Mouse (Mus musculus) embryo, embryonic 10.5 days (tissue): ENCODE measurements around the gene Usp46.
A peak's percentile ranks its signal among the peaks of the same experiment; 100 is the strongest.

Experiments
- DNase-seq: peaks from one replicate; pipeline ENCODE4 v3.0.0-alpha.2; 2015; ENCODE audit warnings: low spot score

The Usp46 gene

GRCm38 (mm10) chr5:73953066-73953614 lies 115.1 kb downstream of the Usp46 start:
- no peak for DNase-seq

GRCm38 (mm10) chr5:73951649-73952000 lies 116.6 kb downstream of the Usp46 start:
- no peak for DNase-seq

- peak; percentile 57 for DNase-seq
Observed at GRCm38 (mm10) chr5:73950809-73951648, 117.2 kb downstream of the Usp46 start.
